Mouse (Mus musculus): Measurements from ENCODE around the gene Hist1h2bh. TPM values are rescaled to one million over a fixed set of nuclear protein-coding genes. Genes with fewer than 3 reads are reported as not detected.
"Not testable (repeated sequence)": the region's sequence is repeated elsewhere in the genome, so short reads cannot be mapped to it uniquely, and the experiment has no call there.

Hist1h2bh gene
- 1.1 and 1.8 TPM in 2 replicates for polyA plus RNA-seq (2015; fragmentation: Nextera tagmentation; extraction: Ambion mirVana)

DNA sequence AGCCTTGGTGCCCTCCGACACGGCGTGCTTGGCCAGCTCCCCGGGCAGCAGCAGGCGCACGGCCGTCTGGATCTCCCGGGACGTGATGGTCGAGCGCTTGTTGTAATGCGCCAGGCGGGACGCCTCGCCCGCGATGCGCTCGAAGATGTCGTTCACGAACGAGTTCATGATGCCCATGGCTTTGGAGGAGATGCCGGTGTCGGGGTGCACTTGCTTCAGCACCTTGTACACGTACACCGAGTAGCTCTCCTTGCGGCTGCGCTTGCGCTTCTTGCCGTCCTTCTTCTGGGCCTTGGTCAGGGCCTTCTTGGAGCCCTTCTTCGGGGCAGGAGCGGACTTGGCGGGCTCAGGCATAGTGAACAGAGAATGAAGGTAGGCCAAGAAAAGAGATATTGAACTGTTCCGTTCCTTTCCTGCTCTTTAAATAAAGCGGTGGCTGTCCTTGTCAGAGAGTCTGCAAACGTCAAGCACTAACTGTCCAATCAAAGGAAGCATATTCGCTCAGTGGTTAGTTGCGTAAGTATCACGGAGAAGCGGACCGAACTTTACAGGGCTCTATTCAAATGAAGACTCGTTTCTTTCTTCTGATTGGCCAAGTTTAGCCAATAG is at the start of gene Hist1h2bh:
Gene Hist1h2bh, minus strand, starts transcription at position 394 of the 609 bp plus-strand sequence.
- H3K27ac ChIP-seq (ENCODE audit: low read length), result peak within 1 kb of the TSS; percentile 99
- ATAC-seq (ENCODE audit: low read depth), result peak; percentile 88
- H3K4me1 ChIP-seq (ENCODE audit: control insufficient read depth, low read depth, low read length); H3K36me3 ChIP-seq (ENCODE audit: control insufficient read depth, insufficient read depth); H3K9me3 ChIP-seq (replicated peaks; ENCODE audit: control insufficient read depth, low read length); H3K27me3 ChIP-seq (ENCODE audit: control insufficient read depth, insufficient read depth, low read depth, low read length): not testable (repeated sequence)
- WGBS (ENCODE audit: insufficient replicate concordance), result 0% methylated on average over 34 of the region's 42 CpGs
- H3K9ac ChIP-seq (ENCODE audit: low read depth, low read length), result peak within 1 kb of the TSS; percentile 81
- H3K4me3 ChIP-seq (ENCODE audit: low read depth, low read length), result peak within 1 kb of the TSS; percentile 67
- H3K4me2 ChIP-seq (ENCODE audit: low read depth, low read length), result peak within 1 kb of the TSS; percentile 92

DNA sequence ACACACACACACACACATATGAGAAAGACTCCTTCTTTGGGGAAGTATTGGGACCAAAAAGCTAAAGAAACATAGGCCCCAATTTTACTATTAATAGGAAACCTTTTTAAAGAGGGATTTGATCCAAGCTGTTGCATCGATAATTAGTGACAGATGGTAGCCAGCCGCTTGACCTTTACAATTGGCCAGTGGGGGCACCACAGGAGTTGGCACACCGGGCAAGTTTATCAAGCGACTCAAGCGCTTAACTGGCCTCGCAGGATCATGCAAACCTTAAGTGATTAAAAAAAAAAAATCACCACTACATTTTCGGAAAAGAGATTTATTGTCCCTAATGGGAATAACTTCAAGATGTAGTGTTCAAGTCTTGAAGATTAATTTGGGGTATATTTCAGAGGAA is 49.4 kb upstream of the Hist1h2bh start:
- WGBS (ENCODE audit: insufficient replicate concordance), result 73% methylated on average over 7 of the region's 7 CpGs
- H3K9me3 ChIP-seq (replicated peaks; ENCODE audit: control insufficient read depth, low read length), result no peaks in the 10 kb centered on the region
- H3K4me1 ChIP-seq (ENCODE audit: control insufficient read depth, low read depth, low read length), result peaks cover 37% of the 10 kb centered on the region
- H3K27ac ChIP-seq (ENCODE audit: low read length), result no peak overlapping the region
- ATAC-seq (ENCODE audit: low read depth), result no peak
- no peak overlapping the region for H3K4me2 ChIP-seq (ENCODE audit: low read depth, low read length)
- no peaks in the 10 kb centered on the region for H3K36me3 ChIP-seq (ENCODE audit: control insufficient read depth, insufficient read depth)
- H3K4me3 ChIP-seq (ENCODE audit: low read depth, low read length), result no peak overlapping the region
- H3K27me3 ChIP-seq (ENCODE audit: control insufficient read depth, insufficient read depth, low read depth, low read length), result no peaks in the 10 kb centered on the region
- H3K9ac ChIP-seq (ENCODE audit: low read depth, low read length), result no peak overlapping the region

DNA sequence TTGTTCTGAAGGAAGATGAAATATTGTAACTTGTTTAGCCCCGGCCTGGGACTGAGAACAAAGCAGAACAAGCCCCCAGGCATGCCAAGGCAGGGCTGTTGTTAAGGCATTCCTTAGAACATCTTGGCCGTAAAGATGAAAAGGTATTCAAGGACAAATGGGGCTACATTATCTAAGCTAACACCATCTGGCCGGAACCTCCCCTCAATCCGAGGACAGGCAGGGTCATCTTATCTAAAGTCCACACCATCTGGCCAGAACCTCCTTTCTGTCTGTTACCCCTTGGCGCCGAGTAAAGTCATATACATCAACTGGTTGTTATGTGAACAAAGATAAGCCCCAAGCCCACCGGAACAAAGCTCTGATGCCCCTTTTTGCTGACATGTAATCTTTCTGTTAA is 48.7 kb upstream of the Hist1h2bh start:
- not testable (repeated sequence) for H3K9ac ChIP-seq (ENCODE audit: low read depth, low read length); H3K27me3 ChIP-seq (ENCODE audit: control insufficient read depth, insufficient read depth, low read depth, low read length); H3K4me2 ChIP-seq (ENCODE audit: low read depth, low read length); H3K9me3 ChIP-seq (replicated peaks; ENCODE audit: control insufficient read depth, low read length); ATAC-seq (ENCODE audit: low read depth); H3K4me3 ChIP-seq (ENCODE audit: low read depth, low read length); H3K27ac ChIP-seq (ENCODE audit: low read length); H3K36me3 ChIP-seq (ENCODE audit: control insufficient read depth, insufficient read depth)
- H3K4me1 ChIP-seq (ENCODE audit: control insufficient read depth, low read depth, low read length), result peaks cover 34% of the 10 kb centered on the region
- WGBS (ENCODE audit: insufficient replicate concordance), result 59% methylated on average over 7 of the region's 7 CpGs

- WGBS (ENCODE audit: insufficient replicate concordance), result 90% methylated on average over 7 of the region's 7 CpGs
- H3K27me3 ChIP-seq (ENCODE audit: control insufficient read depth, insufficient read depth, low read depth, low read length), result no peaks in the 10 kb centered on the region
- no peak overlapping the region for H3K4me3 ChIP-seq (ENCODE audit: low read depth, low read length)
- H3K27ac ChIP-seq (ENCODE audit: low read length), result no peak overlapping the region
- H3K9ac ChIP-seq (ENCODE audit: low read depth, low read length), result no peak overlapping the region
- no peak for ATAC-seq (ENCODE audit: low read depth)
- H3K4me1 ChIP-seq (ENCODE audit: control insufficient read depth, low read depth, low read length), result peaks cover 29% of the 10 kb centered on the region
- H3K36me3 ChIP-seq (ENCODE audit: control insufficient read depth, insufficient read depth), result no peaks in the 10 kb centered on the region
- no peak overlapping the region for H3K4me2 ChIP-seq (ENCODE audit: low read depth, low read length)
- H3K9me3 ChIP-seq (replicated peaks; ENCODE audit: control insufficient read depth, low read length), result no peaks in the 10 kb centered on the region
These were observed 48.0 kb upstream of the Hist1h2bh start for GRCm38 (mm10) chr13:23591206-23591605.

- no peaks in the 10 kb centered on the region for H3K9me3 ChIP-seq (replicated peaks; ENCODE audit: control insufficient read depth, low read length)
- H3K4me1 ChIP-seq (ENCODE audit: control insufficient read depth, low read depth, low read length), result peaks cover 23% of the 10 kb centered on the region
- peak overlapping the region; percentile 59 for H3K9ac ChIP-seq (ENCODE audit: low read depth, low read length)
- peak overlapping the region; percentile 66 for H3K4me2 ChIP-seq (ENCODE audit: low read depth, low read length)
- no peaks in the 10 kb centered on the region for H3K36me3 ChIP-seq (ENCODE audit: control insufficient read depth, insufficient read depth)
- peak overlapping the region; percentile 46 for H3K4me3 ChIP-seq (ENCODE audit: low read depth, low read length)
- no peak for ATAC-seq (ENCODE audit: low read depth)
- WGBS (ENCODE audit: insufficient replicate concordance), result 13% methylated on average over 1 of the region's 1 CpGs
- H3K27me3 ChIP-seq (ENCODE audit: control insufficient read depth, insufficient read depth, low read depth, low read length), result no peaks in the 10 kb centered on the region
- H3K27ac ChIP-seq (ENCODE audit: low read length), result peak overlapping the region; percentile 90
These were observed 43.7 kb upstream of the Hist1h2bh start for GRCm38 (mm10) chr13:23586940-23587225.

- Histone ChIP-seq H3K4me1 (ENCODE audit: control insufficient read depth, low read depth, low read length) (peaks cover 24% of the 10 kb centered on the region), H3K9ac (ENCODE audit: low read depth, low read length) (peak overlapping the region; percentile 59), H3K27me3 (ENCODE audit: control insufficient read depth, insufficient read depth, low read depth, low read length) (no peaks in the 10 kb centered on the region), H3K27ac (ENCODE audit: low read length) (peak overlapping the region; percentile 100), H3K4me3 (ENCODE audit: low read depth, low read length) (peak overlapping the region; percentile 65), H3K36me3 (ENCODE audit: control insufficient read depth, insufficient read depth) (no peaks in the 10 kb centered on the region), H3K4me2 (ENCODE audit: low read depth, low read length) (peak overlapping the region; percentile 66), H3K9me3 (replicated peaks; ENCODE audit: control insufficient read depth, low read length) (no peaks in the 10 kb centered on the region)
- 2% methylated on average over 22 of the region's 22 CpGs for WGBS (ENCODE audit: insufficient replicate concordance)
- no peak for ATAC-seq (ENCODE audit: low read depth)
These were observed 43.1 kb upstream of the Hist1h2bh start for GRCm38 (mm10) chr13:23586099-23586939.

- Histone ChIP-seq H3K9ac (ENCODE audit: low read depth, low read length) (peak overlapping the region; percentile 82), H3K4me2 (ENCODE audit: low read depth, low read length) (peak overlapping the region; percentile 69), H3K4me1 (ENCODE audit: control insufficient read depth, low read depth, low read length) (peaks cover 29% of the 10 kb centered on the region), H3K4me3 (ENCODE audit: low read depth, low read length) (peak overlapping the region; percentile 65), H3K27ac (ENCODE audit: low read length) (peak overlapping the region; percentile 100)
- H3K27me3 ChIP-seq (ENCODE audit: control insufficient read depth, insufficient read depth, low read depth, low read length); H3K36me3 ChIP-seq (ENCODE audit: control insufficient read depth, insufficient read depth); H3K9me3 ChIP-seq (replicated peaks; ENCODE audit: control insufficient read depth, low read length): not testable (repeated sequence)
- peak; percentile 72 for ATAC-seq (ENCODE audit: low read depth)
- 0% methylated on average over 27 of the region's 36 CpGs for WGBS (ENCODE audit: insufficient replicate concordance)
These were observed 42.4 kb upstream of the Hist1h2bh start for GRCm38 (mm10) chr13:23585442-23586098.

- ATAC-seq (ENCODE audit: low read depth), result peak; percentile 3; the same call in 1 of the 2 replicates
- Histone ChIP-seq H3K9me3 (replicated peaks; ENCODE audit: control insufficient read depth, low read length) (no peaks in the 10 kb centered on the region), H3K9ac (ENCODE audit: low read depth, low read length) (peak overlapping the region; percentile 82), H3K4me1 (ENCODE audit: control insufficient read depth, low read depth, low read length) (peaks cover 29% of the 10 kb centered on the region), H3K4me3 (ENCODE audit: low read depth, low read length) (peak overlapping the region; percentile 65), H3K36me3 (ENCODE audit: control insufficient read depth, insufficient read depth) (no peaks in the 10 kb centered on the region), H3K27ac (ENCODE audit: low read length) (peak overlapping the region; percentile 100), H3K4me2 (ENCODE audit: low read depth, low read length) (peak overlapping the region; percentile 69), H3K27me3 (ENCODE audit: control insufficient read depth, insufficient read depth, low read depth, low read length) (no peaks in the 10 kb centered on the region)
- WGBS (ENCODE audit: insufficient replicate concordance), result under 1% methylated on average over 21 of the region's 21 CpGs
These were observed 41.8 kb upstream of the Hist1h2bh start for GRCm38 (mm10) chr13:23585029-23585441.

DNA sequence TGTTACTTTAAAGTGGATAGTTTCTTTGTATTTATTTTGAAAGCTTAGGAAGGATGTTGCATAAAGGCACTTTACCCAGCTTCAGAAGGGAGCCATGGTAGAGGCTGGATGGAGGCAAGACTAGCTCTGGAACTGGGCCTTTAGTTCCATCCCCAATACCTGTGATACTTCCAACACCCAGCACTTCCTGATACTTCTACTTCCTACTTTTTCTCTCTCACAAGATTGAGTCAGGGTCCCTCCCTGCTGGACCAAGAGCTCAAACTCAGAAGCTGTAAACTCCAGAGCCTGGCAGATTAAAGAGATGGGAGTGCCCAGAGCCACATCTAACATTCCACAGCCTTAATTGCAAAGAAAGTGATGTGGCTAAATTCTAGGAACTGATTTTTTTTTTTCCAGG is 41.1 kb upstream of the Hist1h2bh start:
- H3K4me1 ChIP-seq (ENCODE audit: control insufficient read depth, low read depth, low read length), result peaks cover 29% of the 10 kb centered on the region

More for the DNA sequence above, 41.1 kb upstream of the Hist1h2bh start:
- H3K4me2 ChIP-seq (ENCODE audit: low read depth, low read length), result peak overlapping the region; percentile 69
- no peaks in the 10 kb centered on the region for H3K27me3 ChIP-seq (ENCODE audit: control insufficient read depth, insufficient read depth, low read depth, low read length)
- no peak for ATAC-seq (ENCODE audit: low read depth)
- peak overlapping the region; percentile 100 for H3K27ac ChIP-seq (ENCODE audit: low read length)
- H3K9ac ChIP-seq (ENCODE audit: low read depth, low read length), result peak overlapping the region; percentile 82
- no peaks in the 10 kb centered on the region for H3K36me3 ChIP-seq (ENCODE audit: control insufficient read depth, insufficient read depth)
- no peaks in the 10 kb centered on the region for H3K9me3 ChIP-seq (replicated peaks; ENCODE audit: control insufficient read depth, low read length)
- H3K4me3 ChIP-seq (ENCODE audit: low read depth, low read length), result peak overlapping the region; percentile 65
